8 mouse cellular contexts compared by ENCODE assay signal in genomic region chr6:23457748-23458147, GRCm38 (mm10).
DNase-seq lines count a peak whose midpoint lies in the region; ATAC-seq and TF ChIP-seq lines count a peak whose summit lies in the region.

No protein-coding gene starts in this region.

- H3K9me3 ChIP-seq in hindbrain, embryonic 16.5 days (ENCODE audit: control insufficient read depth, low read length) = no peaks in the 10 kb centered on the region
- no peaks in the 10 kb centered on the region for H3K9me3 ChIP-seq in limb, embryonic 11.5 days (ENCODE audit: control insufficient read depth, low read length)

- H3K9ac ChIP-seq in hindbrain, embryonic 16.5 days (ENCODE audit: low read depth, low read length) = no peak overlapping the region
- no peak overlapping the region for H3K9ac ChIP-seq in limb, embryonic 11.5 days (ENCODE audit: low read length)

- no peak for TF ChIP-seq POLR2A in spleen, adult 2 months (IDR thresholded peaks at IDR 0.05; ENCODE audit: low read depth, low read length)
- TF ChIP-seq POLR2A in embryonic fibroblast, embryonic 13.5 days (IDR thresholded peaks at IDR 0.05; ENCODE audit: low read depth, low read length) = no peak

- no peaks in the 10 kb centered on the region for H3K27me3 ChIP-seq in spleen, adult 2 months (ENCODE audit: control insufficient read depth, insufficient read depth, low read length)
- no peaks in the 10 kb centered on the region; the same call in 1 of the 2 replicates for H3K27me3 ChIP-seq in hindbrain, embryonic 16.5 days (replicated peaks; ENCODE audit: control insufficient read depth, insufficient read depth, low read length)
- no peaks in the 10 kb centered on the region for H3K27me3 ChIP-seq in limb, embryonic 11.5 days (ENCODE audit: control insufficient read depth, insufficient read depth, low read length)

- no peak overlapping the region for H3K4me2 ChIP-seq in hindbrain, embryonic 16.5 days (ENCODE audit: low read length)
- no peak overlapping the region for H3K4me2 ChIP-seq in limb, embryonic 11.5 days (ENCODE audit: low read depth, severe bottlenecking)

- 7% methylated on average over 5 of the region's 5 CpGs for WGBS in spleen, adult 2 months
- WGBS in hindbrain, embryonic 16.5 days = under 1% methylated on average over 5 of the region's 5 CpGs
- WGBS in limb, embryonic 11.5 days = under 1% methylated on average over 5 of the region's 5 CpGs

- H3K4me3 ChIP-seq in spleen, adult 2 months (ENCODE audit: extremely low read depth, insufficient read depth, insufficient read length) = no peak overlapping the region
- H3K4me3 ChIP-seq in embryonic fibroblast, embryonic 13.5 days (ENCODE audit: insufficient read depth, low read length) = no peak overlapping the region
- H3K4me3 ChIP-seq in hindbrain, embryonic 16.5 days (ENCODE audit: low read length) = no peak overlapping the region
- no peak overlapping the region for H3K4me3 ChIP-seq in limb, embryonic 11.5 days (ENCODE audit: low read depth, low read length)

- ATAC-seq in hindbrain, embryonic 16.5 days = peak; percentile 73
- 0 out of 2 replicates have a peak, but pooled peaks have one; percentile 44 for ATAC-seq in limb, embryonic 11.5 days (ENCODE audit: insufficient number of reproducible peaks, low FRiP score, low TSS enrichment, low read depth)

- H3K36me3 ChIP-seq in spleen, adult 2 months (ENCODE audit: control insufficient read depth, insufficient read depth, low read length) = no peaks in the 10 kb centered on the region
- H3K36me3 ChIP-seq in hindbrain, embryonic 16.5 days (ENCODE audit: control insufficient read depth, insufficient read depth, low read length) = no peaks in the 10 kb centered on the region
- H3K36me3 ChIP-seq in limb, embryonic 11.5 days (ENCODE audit: control insufficient read depth, insufficient read depth, low read length) = no peaks in the 10 kb centered on the region

- H3K27ac ChIP-seq in spleen, adult 2 months (ENCODE audit: insufficient read depth, low read length) = no peak overlapping the region
- H3K27ac ChIP-seq in embryonic fibroblast, embryonic 13.5 days (ENCODE audit: insufficient read depth, low read length) = no peak overlapping the region
- no peak overlapping the region for H3K27ac ChIP-seq in hindbrain, embryonic 16.5 days (ENCODE audit: low read depth, low read length)
- no peak overlapping the region for H3K27ac ChIP-seq in limb, embryonic 11.5 days (replicated peaks; ENCODE audit: low read depth, low read length)

- peak; percentile 3; the same call in 1 of the 2 replicates for TF ChIP-seq CTCF in spleen, adult 2 months (IDR thresholded peaks at IDR 0.05; ENCODE audit: extremely low read depth, insufficient read depth, insufficient read length, insufficient replicate concordance)
- TF ChIP-seq CTCF in embryonic fibroblast, embryonic 13.5 days (IDR thresholded peaks at IDR 0.05; ENCODE audit: borderline replicate concordance, insufficient read depth, low read length) = peak; percentile 68; the same call in 1 of the 2 replicates

- DNase-seq in spleen, adult 2 months (ENCODE audit: low read depth in 1 of 2, low spot score in 2 of 2) = no peak
- DNase-seq in spleen, adult 12 weeks (ENCODE audit: low spot score) = no peak
- peak; percentile 92 for DNase-seq in brain, adult 2 months (ENCODE audit: low read depth, low spot score)
- peak; percentile 88 for DNase-seq in limb, embryonic 11.5 days (ENCODE audit: low spot score)
- DNase-seq in naive thymus-derived CD4-positive, alpha-beta T cell, adult 2 months (ENCODE audit: low read depth) = peak; percentile 15
- peak; percentile 64 for DNase-seq in thymus, postnatal 4 days

- no peaks in the 10 kb centered on the region for H3K4me1 ChIP-seq in spleen, adult 2 months (ENCODE audit: control insufficient read depth, insufficient read depth, insufficient read length)
- no peaks in the 10 kb centered on the region for H3K4me1 ChIP-seq in embryonic fibroblast, embryonic 13.5 days (ENCODE audit: control insufficient read depth, insufficient read depth, low read length)
- no peaks in the 10 kb centered on the region for H3K4me1 ChIP-seq in hindbrain, embryonic 16.5 days (ENCODE audit: control insufficient read depth, insufficient read depth, low read depth, low read length)
- H3K4me1 ChIP-seq in limb, embryonic 11.5 days (ENCODE audit: control insufficient read depth, insufficient read depth, low read length) = no peaks in the 10 kb centered on the region

Comparison
In these comparisons a context has a peak if more than half of its experiments do, and no peak if none do; other contexts are left out.
1. DNase-seq: peak in brain, adult 2 months (single experiment), limb, embryonic 11.5 days (single experiment), naive thymus-derived CD4-positive, alpha-beta T cell, adult 2 months (single experiment) and thymus, postnatal 4 days (single experiment); none in spleen, adult 2 months (0 of 2) and spleen, adult 12 weeks (single experiment).